Mouse (Mus musculus) midbrain, postnatal 0 days (tissue): ENCODE results near the gene Palld. TPM values are rescaled to one million over a fixed set of nuclear protein-coding genes. Genes with fewer than 3 reads are reported as not detected.

Experiments used
- ATAC-seq: fragments of 200-750 bp; cut with Nextera tagmentation; 2 replicates; pipeline ENCODE4 v1.8.0; 2017; ENCODE audit warnings: moderate number of reproducible peaks, mild to moderate bottlenecking, moderate TSS enrichment, moderate library complexity; ENCODE audit not compliant: low FRiP score
- DNase-seq: peaks from one replicate; pipeline ENCODE4 v3.0.0-alpha.2; 2015; ENCODE audit warnings: low spot score
- H3K27ac ChIP-seq: fragments of 300-500 bp; sonication (generic); 2 replicates; pipeline ENCODE4 v1.5.1; 2014; ENCODE audit warnings: low read depth, mild to moderate bottlenecking, low read length, mixed read lengths
- H3K27me3 ChIP-seq: fragments of 300-500 bp; sonication (generic); 2 replicates; pipeline ENCODE4 v1.6.1; 2014; ENCODE audit warnings: low read length, control low read depth, mixed read lengths; ENCODE audit not compliant: insufficient read depth
- H3K36me3 ChIP-seq: fragments of 300-500 bp; sonication (generic); 2 replicates; pipeline ENCODE4 v1.6.1; 2014; ENCODE audit warnings: low read length, control low read depth, mixed read lengths; ENCODE audit not compliant: insufficient read depth
- H3K4me1 ChIP-seq: fragments of 300-500 bp; sonication (generic); 2 replicates; pipeline ENCODE4 v1.6.1; 2014; ENCODE audit warnings: mild to moderate bottlenecking, control low read depth, antibody characterized with exemption, low read length, mixed read lengths; ENCODE audit not compliant: insufficient read depth
- H3K4me2 ChIP-seq: fragments of 300-500 bp; sonication (generic); 2 replicates; pipeline ENCODE4 v1.6.1; 2014; ENCODE audit warnings: low read depth, mild to moderate bottlenecking, low read length, mixed read lengths; ENCODE audit not compliant: poor library complexity, severe bottlenecking
- H3K4me3 ChIP-seq: fragments of 300-500 bp; sonication (generic); 2 replicates; pipeline ENCODE4 v1.5.1; 2014; ENCODE audit warnings: low read depth, mild to moderate bottlenecking, low read length, moderate library complexity
- H3K9ac ChIP-seq: fragments of 300-500 bp; sonication (generic); replicated peaks from 2 replicates; pipeline ENCODE4 v1.6.1; 2014; ENCODE audit warnings: mild to moderate bottlenecking, low read length, moderate library complexity, mixed read lengths; ENCODE audit not compliant: poor library complexity, severe bottlenecking
- H3K9me3 ChIP-seq: fragments of 300-500 bp; sonication (generic); 2 replicates; pipeline ENCODE4 v1.6.1; 2016; ENCODE audit warnings: low read length, control low read depth
- CTCF ChIP-seq: IDR thresholded peaks from 2 replicates; pipeline ENCODE4 v1.5.1; 2016; ENCODE audit warnings: antibody characterized with exemption, mild to moderate bottlenecking
- WGBS: fragments of 180-500 bp; shearing (Covaris S2); extraction: QIAGEN DNeasy Blood & Tissue Kit; methylation state at CpG from one replicate; pipeline ENCODE4 v1.1.7; 2014; 5-methylcytosine and 5-hydroxymethylcytosine counted together
- polyA plus RNA-seq: library from polyadenylated mRNA; unstranded; fragments of >200 nt; fragmentation: Nextera tagmentation; extraction: Ambion mirVana; gene quantifications from 2 replicates; pipeline ENCODE4 v1.2.1, GENCODE M21; 2015
- total RNA-seq: library from RNA; depleted of rRNA; stranded (reverse); fragments of >200 nt; gene quantifications from 2 replicates; pipeline ENCODE4 v1.2.3, GENCODE M21; 2014; rRNA removed

The Palld gene
- 3.9 and 10.8 TPM in 2 replicates for total RNA-seq
- polyA plus RNA-seq: 10.8 and 11.3 TPM in 2 replicates

DNA sequence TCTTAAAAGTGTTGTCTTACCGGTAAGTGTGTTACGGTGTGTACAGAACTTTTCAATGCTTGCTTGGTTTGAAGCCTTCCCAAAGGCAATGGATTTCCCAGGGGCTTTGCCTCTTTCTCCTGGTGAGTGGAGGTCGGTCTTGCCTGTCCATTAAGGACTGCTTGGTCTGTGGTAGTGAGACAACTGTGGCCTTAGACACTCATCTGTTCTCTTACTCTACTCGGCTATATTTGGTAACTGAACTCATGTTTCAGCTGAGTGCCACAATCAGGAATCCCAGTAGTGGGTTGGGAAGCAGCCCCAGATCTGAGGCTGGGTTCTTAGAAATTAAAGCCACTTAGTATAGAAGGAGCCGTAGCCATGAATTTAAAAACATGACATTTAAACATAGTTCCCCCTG, at the start of gene Palld:
TSS of gene Palld (minus strand) at position 170 of the 400 bp plus-strand sequence.
- no peaks in the 10 kb centered on the region for H3K4me1 ChIP-seq
- ATAC-seq (no peak), DNase-seq (no peak)
- TF ChIP-seq CTCF: no peak
- no peaks in the 10 kb centered on the region for H3K36me3 ChIP-seq
- WGBS: 84% methylated on average over 5 of the region's 5 CpGs
- H3K4me3 ChIP-seq: no peak within 1 kb of the TSS
- no peak within 1 kb of the TSS for H3K9ac ChIP-seq
- no peak within 1 kb of the TSS for H3K4me2 ChIP-seq
- H3K27me3 ChIP-seq: no peaks in the 10 kb centered on the region
- no peak within 1 kb of the TSS for H3K27ac ChIP-seq
- no peaks in the 10 kb centered on the region for H3K9me3 ChIP-seq

DNA sequence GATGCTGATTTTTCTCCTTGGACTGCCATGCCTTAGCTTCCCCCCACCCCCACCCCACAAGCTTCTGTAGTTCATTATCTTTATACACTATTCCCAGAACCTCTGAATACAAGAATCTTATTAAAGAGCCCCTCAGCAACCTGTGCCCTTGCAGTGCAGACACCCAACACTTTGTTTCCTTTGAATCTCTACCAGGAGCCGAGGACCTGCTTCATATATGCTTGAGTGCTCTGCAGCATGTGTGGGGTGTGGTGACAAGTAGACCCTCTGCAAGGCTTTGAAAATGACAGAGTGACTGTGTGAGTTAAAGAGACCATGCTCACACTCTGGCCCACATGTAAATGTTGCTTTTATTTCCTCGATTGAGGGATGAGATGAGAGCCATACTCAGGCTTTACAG, 35.1 kb upstream of the Palld start:
- no peak for TF ChIP-seq CTCF
- Histone ChIP-seq H3K9me3 (no peaks in the 10 kb centered on the region), H3K27ac (no peak overlapping the region), H3K4me1 (no peaks in the 10 kb centered on the region), H3K36me3 (no peaks in the 10 kb centered on the region), H3K27me3 (no peaks in the 10 kb centered on the region), H3K4me3 (no peak overlapping the region), H3K9ac (no peak overlapping the region), H3K4me2 (no peak overlapping the region)
- ATAC-seq: no peak
- DNase-seq: no peak
- WGBS: 76% methylated on average over 2 of the region's 2 CpGs

DNA sequence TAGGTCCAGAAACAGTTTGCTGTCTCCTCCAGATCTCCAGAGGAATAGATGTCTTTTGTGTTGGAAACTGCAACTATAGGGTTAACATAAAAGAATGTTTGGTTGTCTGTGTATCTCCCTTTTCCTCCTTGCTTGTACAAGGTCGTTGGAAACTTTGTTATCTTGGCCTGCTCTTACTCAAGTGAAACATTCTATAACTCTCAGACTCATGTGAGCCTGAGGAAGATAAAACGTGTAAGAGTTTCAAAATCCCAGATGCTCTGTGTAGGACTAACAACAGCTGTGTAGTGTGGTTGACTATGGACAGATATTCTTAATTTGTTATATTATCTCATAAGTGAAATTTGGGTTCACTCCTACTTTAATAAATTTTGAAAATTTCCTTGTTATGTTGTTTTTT, 30.8 kb upstream of the Palld start:
- Histone ChIP-seq H3K4me3 (no peak overlapping the region), H3K4me2 (no peak overlapping the region), H3K27me3 (no peaks in the 10 kb centered on the region), H3K36me3 (no peaks in the 10 kb centered on the region), H3K9me3 (no peaks in the 10 kb centered on the region), H3K9ac (no peak overlapping the region), H3K27ac (no peak overlapping the region), H3K4me1 (no peaks in the 10 kb centered on the region)
- no peak for ATAC-seq
- WGBS: 44% methylated on average over 2 of the region's 2 CpGs
- DNase-seq: no peak
- no peak for TF ChIP-seq CTCF

DNA sequence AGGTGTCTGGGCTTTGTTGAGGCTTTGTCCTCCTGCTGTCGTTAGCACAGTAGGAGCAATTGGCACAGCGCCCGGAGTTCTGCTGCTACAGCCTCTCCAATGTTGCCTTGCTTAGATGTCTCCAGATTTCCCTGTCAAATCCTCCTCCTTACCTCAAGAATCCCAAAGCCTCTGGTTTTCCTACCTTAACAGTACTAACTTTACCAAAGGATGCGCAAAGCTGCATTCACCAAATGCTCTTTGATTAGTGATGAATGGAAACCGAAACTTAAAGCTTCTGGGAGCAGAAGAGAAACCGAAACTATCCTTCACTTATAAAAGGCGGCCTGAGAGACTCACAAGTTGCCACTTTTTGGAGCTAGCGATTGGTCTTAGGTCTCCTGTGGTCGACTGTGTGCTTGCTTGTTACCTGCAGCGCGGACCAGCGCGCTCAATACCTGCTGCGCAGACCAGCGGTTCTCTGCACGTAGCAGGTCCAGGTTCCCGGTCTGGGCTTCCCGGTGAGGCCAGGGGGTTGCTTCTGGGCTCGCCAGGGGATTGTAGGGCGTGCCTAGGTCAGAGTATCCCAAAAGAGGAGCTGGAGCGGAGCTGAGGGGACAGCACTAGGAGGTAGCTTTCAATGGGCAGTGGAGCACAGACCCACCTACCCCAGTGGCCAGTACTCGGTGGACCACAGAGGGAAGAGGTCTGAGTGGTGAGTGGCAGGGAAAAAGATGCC, 25.4 kb upstream of the Palld start, which contains the start of gene Ddx60:
TSS of gene Ddx60 (plus strand) at position 311 of the 718 bp plus-strand sequence.
- WGBS: 12% methylated on average over 22 of the region's 22 CpGs
- H3K9me3 ChIP-seq: no peaks in the 10 kb centered on the region
- DNase-seq (peak; percentile 69), ATAC-seq (peak; percentile 63; the same call in 1 of the 2 replicates)
- no peaks in the 10 kb centered on the region for H3K36me3 ChIP-seq
- no peak within 1 kb of the TSS for H3K27ac ChIP-seq
- no peaks in the 10 kb centered on the region for H3K27me3 ChIP-seq
- H3K9ac ChIP-seq: peak within 1 kb of the TSS; percentile 36; the same call in 1 of the 2 replicates
- H3K4me3 ChIP-seq: peak within 1 kb of the TSS; percentile 42
- peak within 1 kb of the TSS; percentile 65 for H3K4me2 ChIP-seq
- no peak for TF ChIP-seq CTCF
- no peaks in the 10 kb centered on the region for H3K4me1 ChIP-seq

DNA sequence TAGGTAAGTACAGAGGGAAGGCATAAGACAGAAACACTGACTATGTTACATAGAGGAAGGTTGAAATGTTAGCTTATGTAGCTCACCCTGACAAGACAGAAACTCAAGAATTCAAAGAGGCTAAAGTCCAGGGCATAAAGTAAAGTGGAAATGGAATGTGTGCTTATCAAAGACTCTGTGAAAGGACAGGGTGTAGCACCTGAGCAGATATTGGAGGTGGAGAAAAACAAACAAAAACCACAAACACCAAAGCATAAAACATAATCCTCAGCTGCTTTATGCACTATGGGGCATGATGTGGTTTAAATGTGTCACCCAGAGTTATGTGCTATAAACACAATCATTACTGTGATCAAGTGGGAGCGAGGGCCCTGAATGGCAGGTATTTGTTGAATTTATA, 22.0 kb upstream of the Palld start:
- Histone ChIP-seq H3K4me1 (no peaks in the 10 kb centered on the region), H3K9me3 (no peaks in the 10 kb centered on the region), H3K36me3 (no peaks in the 10 kb centered on the region), H3K27me3 (no peaks in the 10 kb centered on the region), H3K27ac (no peak overlapping the region), H3K4me3 (no peak overlapping the region), H3K4me2 (no peak overlapping the region), H3K9ac (no peak overlapping the region)
- TF ChIP-seq CTCF: no peak
- DNase-seq: no peak
- ATAC-seq: no peak
- WGBS: 89% methylated on average over 1 of the region's 1 CpGs

DNA sequence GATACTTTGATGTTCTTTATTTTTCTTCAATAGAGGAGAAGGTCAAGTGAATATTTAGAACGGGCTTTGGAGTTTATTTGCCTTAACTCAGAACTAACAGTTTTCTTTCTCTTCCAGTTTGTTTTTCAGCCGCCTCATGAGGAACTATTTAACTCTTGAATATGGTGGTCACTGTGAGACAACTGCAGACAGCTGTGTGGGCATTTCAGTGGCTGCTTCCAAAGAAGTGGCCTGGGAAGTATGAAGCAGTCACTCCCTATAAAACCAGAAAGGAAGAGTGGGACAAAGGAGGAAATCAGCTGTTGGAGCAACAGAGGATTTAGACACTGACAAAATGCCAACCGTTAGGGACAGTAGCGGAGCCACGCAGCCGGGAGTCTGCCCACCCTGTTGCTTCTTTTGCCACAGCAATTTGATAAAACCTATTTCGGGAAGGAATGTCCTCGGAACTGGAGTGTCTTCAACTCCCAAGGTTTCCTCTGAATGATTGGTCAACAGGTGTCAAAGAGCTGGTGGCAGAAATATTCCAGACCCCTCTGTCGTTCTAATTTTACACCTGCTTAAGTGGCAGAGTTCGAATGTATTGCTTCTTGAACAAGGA, 19.1 kb upstream of the Palld start:
- no peak for TF ChIP-seq CTCF
- Histone ChIP-seq H3K4me3 (no peak overlapping the region), H3K9ac (no peak overlapping the region), H3K4me2 (no peak overlapping the region), H3K36me3 (no peaks in the 10 kb centered on the region), H3K27ac (no peak overlapping the region), H3K27me3 (no peaks in the 10 kb centered on the region), H3K9me3 (no peaks in the 10 kb centered on the region), H3K4me1 (no peaks in the 10 kb centered on the region)
- WGBS: 88% methylated on average over 10 of the region's 10 CpGs
- no peak for ATAC-seq
- no peak for DNase-seq
